Mouse (Mus musculus): Measurements from ENCODE around the gene Ltb. TPM values are rescaled to one million over a fixed set of nuclear protein-coding genes. Genes with fewer than 3 reads are reported as not detected.

Ltb gene
- polyA plus RNA-seq (2012; rRNA removed): 20.1 and 22.9 TPM in 2 replicates

DNA sequence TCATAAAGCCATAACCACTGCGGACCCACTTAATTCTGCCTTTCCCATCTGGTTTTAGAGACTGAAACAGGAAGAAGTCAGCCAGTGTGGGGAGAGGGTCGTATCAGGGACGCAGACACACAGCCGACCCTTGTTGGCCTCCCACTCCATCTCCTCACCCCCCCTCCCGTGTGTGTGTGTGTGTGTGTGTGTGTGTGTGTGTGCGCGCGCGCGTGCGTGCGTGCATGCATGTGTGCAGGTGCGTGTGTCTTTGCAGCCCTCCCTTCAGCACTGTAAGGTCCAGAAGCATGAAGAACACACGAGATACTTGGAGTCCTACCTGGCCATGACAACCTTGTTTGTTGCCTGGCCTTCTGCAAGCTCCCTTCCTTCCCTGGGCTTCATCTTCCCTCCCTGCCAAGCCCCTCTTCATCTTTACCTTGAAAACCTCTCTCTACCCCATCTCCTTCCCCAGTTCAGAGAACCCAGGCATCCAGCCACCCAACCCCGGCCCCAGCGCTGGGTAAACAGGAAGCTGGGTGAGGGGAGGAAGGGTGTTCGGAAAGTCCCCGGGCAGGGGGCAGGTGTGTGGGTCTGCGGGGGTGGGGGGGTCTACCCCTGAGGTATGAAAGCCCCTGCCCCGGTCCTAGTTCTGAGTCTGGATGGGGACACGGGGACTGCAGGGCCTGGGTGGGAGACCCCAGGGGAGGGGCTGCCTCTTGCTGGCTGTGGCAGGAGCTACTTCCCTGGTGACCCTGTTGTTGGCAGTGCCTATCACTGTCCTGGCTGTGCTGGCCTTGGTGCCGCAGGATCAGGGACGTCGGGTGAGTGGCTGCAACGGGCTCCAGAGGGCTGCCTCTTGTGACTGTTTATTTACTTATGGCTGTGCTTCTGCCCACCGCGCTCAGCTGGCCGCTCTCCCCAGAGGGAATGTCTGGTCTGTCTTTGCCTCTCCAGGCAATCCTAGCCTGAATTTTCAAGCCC, at the start of gene Ltb:
Gene Ltb, plus strand, starts transcription at position 559 of the 963 bp plus-strand sequence.

DNA sequence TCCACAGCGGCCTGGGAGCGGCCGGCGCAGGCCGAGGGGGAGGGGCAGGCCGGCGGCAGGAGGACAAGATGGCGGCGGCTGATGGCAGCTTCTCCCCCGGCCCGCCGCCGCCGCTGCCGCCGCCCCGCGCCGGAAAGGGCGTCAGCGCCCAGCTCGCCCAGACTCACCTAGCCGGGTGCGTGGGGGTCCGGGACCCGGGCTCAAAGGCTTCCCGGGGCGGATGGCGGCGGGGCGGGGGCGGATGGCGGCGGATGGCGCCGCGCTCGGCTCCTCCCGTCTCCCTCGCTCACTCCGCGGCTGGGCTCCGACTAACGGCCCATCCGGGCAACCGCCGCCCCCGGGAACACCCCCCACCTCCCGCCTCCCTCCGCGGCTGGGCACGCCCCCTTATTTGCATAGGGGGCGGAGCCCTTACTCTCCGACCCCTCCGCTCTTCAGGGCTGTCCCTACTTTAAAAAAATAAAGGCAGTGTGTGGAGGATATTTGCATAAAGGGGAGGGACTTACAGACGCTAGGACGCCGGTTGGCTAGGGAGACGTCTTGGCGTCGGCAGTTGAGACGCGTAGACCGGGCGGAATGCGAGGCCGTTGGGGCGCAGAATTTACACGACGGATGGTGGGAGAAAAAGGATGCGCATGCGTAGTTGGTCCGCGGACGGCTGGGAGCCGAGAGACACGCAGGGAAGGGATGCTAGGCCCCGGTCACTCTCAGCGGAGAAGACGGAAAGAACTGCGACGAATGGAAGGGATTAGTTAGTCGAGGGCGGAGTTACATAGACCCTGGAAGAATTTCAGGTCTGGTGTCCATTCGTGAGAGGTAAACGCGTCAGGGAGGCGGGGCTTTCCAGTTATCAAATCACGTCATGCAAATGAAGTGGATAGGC, 29.4 kb upstream of the Ltb start, which contains the start of gene Prrc2a:
Gene Prrc2a, minus strand, starts transcription at position 330 of the 883 bp plus-strand sequence.

DNA sequence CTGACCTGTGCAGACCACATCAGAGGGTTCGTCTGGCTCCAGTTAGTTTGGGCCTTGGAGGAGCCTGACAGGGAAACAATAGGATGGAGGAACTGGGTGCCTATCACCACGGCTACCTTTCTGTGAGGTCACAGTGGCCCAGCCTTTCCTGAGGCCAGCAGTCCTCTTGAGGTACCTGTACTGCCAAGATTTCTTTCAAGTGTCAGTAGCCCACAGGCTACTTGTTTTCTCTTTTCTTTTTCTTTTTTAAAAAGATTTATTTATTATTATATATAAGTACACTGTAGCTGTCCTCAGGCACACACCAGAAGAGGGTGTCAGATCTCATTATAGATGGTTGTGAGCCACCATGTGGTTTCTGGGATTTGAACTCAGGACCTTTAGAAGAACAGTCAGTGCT, 18.3 kb upstream of the Ltb start, which contains the start of gene Aif1:
Gene Aif1, minus strand, starts transcription at position 101 of the 400 bp plus-strand sequence.

DNA sequence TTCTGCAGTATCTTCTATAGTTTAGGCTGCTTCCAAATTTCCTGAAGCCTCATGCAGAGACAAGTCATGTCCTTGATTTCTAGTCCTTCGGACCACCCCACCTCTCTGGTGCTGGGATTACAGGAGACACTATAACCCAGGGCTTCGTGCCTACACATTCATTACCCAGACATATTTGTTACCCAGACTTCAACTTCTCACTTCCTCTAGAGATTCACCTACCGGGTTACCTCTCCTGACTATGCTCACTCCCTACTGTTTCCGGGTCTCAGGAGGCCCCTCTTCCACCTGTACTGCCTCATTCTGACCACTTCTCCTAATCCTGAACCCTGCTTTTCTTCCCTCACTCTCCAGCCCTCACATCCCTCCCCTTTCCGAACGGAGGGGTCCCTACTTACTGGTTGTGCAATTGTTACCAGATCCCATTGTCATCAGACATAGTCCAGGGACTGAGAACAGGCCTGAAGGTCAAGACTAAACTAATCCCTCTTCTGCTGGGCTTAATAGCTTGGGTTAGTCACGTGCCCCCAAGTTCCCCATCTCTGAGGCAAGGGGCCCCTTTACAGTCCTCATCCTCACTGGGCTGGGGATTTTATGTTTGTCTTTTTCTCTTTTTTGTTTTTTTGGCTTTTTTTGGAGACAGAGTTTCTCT, 6.2 kb upstream of the Ltb start, which contains the start of gene Lst1:
Gene Lst1, minus strand, starts transcription at position 481 of the 652 bp plus-strand sequence.

DNA sequence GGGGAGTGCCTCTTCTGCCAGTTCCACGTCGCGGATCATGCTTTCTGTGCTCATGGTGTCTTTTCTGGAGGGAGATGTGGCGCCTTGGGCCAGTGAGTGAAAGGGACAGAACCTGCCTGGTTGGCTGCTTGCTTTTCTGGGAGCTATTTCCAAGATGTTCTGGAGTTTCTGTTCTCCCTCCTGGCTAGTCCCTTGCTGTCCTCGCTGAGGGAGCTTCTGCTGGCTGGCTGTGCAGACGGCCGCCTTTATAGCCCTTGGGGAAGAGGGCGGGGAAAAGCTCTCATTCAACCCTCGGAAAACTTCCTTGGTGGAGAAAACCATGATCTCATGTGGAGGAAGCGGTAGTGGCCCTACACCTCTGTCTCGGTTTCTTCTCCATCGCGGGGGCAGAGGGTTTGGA, 7.5 kb downstream of the Ltb start, which contains the start of gene Tnf:
Gene Tnf, minus strand, starts transcription at position 221 of the 400 bp plus-strand sequence.

DNA sequence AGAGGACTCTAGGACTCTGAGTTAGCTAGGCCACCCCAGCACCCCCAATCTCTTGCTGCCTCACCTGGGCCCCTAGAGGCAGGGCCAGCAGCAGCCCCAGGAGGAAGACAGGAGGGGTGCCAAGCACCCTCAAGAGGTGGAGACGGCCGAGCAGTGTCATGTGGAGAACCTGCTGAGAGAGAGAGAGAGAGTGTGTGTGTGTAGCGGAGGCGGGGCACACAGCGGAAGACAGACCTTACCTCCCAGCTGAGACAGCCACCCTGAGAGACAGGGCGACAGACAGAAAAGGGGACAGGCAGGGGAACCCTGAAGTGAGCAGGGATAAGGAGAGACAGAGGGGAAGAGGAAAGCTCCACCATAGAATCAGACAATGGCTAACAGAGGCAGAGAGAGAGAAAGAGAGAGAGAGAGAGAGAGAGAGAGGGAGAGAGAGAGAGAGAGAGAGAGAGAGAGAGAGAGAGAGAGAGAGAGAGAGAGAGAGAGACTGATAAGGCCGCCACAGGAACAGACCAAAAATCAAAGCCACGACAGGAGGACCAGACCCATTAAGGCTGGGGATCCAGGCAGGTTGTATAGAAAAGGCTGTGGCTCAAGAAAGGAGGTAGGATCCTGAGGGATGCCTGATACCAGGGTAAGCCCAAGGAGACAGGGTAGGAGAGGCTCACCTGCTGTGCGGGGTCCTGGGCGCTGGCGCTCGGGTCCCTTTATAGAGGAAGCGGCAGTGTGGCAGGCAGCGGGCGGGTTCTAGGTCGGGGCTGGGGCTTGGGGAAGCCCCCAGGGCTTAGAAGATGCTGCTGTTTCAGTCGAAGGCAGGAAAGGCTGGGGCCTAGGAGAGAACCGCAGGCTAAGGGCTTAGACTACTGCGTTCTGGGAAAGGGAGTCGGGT, 10.5 kb downstream of the Ltb start, which contains the start of gene Lta:
Gene Lta, minus strand, starts transcription at position 858 of the 886 bp plus-strand sequence.

DNA sequence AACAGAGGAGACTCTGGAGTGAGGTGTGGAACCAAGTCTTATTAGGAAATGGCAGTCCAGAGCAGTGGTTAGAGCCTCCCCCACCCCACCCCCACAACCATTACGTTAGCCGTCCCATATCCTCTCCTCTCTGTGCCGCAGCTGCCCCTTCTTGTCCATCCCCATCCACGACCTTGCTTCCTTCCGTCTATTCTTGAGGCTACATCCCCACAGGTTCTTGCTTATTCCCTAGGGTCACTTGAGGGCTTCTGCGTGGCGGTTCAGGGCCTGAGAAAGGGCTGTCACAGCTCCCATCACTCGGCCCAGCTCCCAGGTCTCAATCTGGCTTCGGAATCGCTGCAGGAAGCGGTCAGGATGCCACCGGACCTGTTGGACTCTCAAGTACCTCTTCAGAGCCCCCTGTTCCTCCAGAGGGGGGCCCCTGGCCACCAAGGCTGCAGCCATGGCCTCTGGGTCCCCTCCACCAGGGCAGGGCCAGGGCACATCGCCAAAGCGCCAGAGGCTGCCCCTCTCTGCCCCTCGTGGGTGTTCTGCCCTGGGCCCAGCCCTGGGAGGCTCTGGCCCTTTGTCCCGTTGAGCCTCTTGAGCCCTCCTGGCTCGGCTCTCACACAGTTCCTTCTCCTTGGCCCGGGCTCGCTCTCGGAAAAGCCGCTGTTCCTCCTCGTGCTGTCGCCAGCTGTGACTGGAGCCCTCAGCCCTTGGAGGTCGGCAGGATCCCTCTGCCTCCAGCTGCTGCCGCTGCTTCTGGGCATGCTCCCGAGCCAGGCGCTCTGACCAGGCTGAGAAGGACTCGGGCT, 26.1 kb downstream of the Ltb start, which contains the start of gene Gm16181:
Gene Gm16181, plus strand, starts transcription at position 679 of the 797 bp plus-strand sequence.

DNA sequence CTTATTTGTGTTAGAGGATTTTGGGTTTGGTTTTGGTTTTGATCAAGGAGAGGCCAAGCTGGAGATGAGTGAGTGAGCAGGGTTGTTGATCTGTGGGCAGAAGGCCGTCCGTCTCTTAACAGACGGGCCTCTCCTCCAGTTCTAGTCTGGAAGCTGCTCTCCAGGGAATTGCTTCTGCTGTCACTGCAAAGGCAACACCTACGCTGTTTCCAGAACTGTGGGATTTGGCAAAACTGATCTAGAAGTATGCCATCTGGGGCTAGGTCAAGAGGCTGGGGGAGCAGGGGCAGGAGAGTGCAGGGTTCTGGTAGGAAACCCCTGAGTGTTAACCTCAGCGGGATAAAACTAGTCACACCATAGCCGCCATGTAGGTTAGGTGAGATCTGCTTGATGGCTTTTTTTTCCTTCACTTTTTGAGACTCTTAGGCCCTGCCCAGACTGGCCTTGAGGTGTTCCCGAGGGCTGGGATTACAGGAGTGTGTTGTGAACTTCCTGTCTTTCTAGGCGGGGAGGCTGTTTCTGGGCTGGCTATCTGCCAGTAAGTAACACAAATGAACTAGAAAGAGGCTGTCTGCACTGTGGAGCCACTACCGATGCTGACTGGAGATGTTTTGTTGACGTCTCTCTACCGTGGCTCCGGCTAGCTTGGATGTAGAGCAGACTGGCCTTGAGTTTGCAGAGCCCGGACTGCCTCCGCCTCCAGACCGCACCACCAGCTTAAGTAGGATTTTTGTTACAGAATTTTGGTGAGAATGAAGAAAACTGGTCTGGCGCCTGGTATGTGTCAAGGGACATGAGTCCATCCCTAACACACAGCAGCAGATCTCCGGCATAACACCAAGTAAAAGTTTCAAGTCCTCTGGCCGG, 39.1 kb downstream of the Ltb start, which contains the start of gene Atp6v1g2:
Gene Atp6v1g2, plus strand, starts transcription at position 547 of the 867 bp plus-strand sequence.

DNA sequence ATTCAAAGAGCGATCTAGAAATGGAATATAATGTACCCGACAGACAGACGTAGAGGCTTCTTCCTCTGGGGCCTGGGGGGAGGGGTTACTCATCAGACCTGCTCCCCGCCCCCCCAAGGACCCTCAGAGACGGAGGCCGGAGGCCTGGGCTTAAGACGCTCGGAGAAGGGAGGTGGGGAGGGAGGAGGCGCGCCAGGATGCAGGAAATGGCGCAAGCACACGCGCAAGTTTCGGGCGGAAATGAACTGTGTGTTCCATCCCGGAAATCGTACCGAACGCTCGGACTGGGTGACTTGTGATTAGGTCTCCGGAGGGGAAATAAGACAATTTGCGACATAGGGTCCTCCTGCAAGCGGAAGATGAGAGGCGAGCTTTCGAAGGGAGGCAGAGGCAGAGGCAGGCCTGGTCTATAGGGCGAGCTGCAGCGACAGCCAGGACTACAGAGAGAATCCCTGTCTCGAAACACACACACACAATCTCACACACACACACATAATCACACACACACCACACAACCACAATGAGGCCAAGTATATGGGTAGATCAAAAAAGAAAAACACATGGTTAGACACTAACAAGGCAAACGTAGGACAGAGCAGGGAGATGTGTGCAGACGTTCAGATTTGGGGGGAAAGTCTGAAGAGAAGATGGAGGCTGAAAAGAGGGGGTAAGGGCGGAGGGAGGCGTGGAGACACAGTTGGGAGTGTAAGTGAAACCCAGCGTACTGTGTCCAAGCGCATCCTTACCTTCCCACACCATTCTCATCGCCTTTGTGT, 41.6 kb downstream of the Ltb start, which contains the start of gene Nfkbil1:
Gene Nfkbil1, minus strand, starts transcription at position 179 of the 776 bp plus-strand sequence.

DNA sequence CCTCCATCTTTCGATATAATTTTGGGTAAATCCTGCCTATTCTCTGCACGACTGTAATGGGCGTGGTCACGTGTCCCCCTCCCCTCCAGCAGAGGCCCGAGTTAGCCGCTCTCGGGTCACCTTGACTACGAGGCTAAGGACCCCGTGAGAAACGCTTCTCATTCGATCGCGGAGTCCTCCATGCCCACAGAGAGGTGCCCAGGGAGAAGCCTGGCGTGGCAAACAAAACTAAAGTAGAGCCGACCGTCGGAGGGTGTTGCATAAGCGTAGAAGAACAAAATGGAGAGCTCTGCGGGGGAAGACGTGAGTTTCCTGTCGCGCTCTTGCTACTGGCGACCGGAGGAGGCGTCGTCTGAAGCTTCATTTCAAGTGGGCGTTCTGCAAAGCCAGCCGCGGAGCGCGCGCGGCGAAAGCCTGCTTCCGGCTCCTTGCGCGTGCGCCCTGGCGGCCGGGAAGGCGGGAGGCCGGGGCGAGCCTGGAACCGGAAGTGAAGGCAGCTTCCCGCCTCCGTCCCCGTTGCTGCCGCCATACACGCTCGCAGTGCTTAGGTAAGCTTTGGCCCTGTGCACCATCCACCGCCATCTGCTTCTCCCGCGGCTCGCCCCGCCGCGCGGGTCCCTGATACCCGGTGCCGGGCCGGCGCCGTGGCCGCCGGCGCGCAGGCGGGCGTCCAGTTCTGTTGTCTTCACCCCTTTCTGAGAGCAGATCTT, 47.2 kb downstream of the Ltb start, which contains the start of gene Ddx39b:
Gene Ddx39b, plus strand, starts transcription at position 442 of the 710 bp plus-strand sequence.

Other genes starting within 250 kb of the Ltb start
- 77.4 and 78.5 TPM in 2 replicates for gene Hspa1b, start 235.2 kb upstream of the Ltb start, polyA plus RNA-seq (2012; rRNA removed)
- not detected in 2 replicates for gene Gm20481, start 224.5 kb upstream of the Ltb start, polyA plus RNA-seq (2012; rRNA removed)
- 40.8 and 41.4 TPM in 2 replicates for gene Hspa1a, start 222.3 kb upstream of the Ltb start, polyA plus RNA-seq (2012; rRNA removed)
- 0.30 and 0.82 TPM in 2 replicates for gene Hspa1l, start 221.7 kb upstream of the Ltb start, polyA plus RNA-seq (2012; rRNA removed)
- 57.6 and 64.6 TPM in 2 replicates for gene Lsm2, start 212.6 kb upstream of the Ltb start, polyA plus RNA-seq (2012; rRNA removed)
- gene Vars, start 193.5 kb upstream of the Ltb start, polyA plus RNA-seq (2012; rRNA removed): 196 and 213 TPM in 2 replicates
- 0.73 and 0.83 TPM in 2 replicates for gene Vwa7, start 177.9 kb upstream of the Ltb start, polyA plus RNA-seq (2012; rRNA removed)
- gene Sapcd1, start 166.4 kb upstream of the Ltb start, polyA plus RNA-seq (2012; rRNA removed): 1.0 and 2.3 TPM in 2 replicates
- gene Msh5, start 147.7 kb upstream of the Ltb start, polyA plus RNA-seq (2012; rRNA removed): 4.0 and 6.0 TPM in 2 replicates
- 209 and 215 TPM in 2 replicates for gene Clic1, start 144.5 kb upstream of the Ltb start, polyA plus RNA-seq (2012; rRNA removed)
- 32.5 and 33.0 TPM in 2 replicates for gene Ddah2, start 135.4 kb upstream of the Ltb start, polyA plus RNA-seq (2012; rRNA removed)
- 5.6 and 10.4 TPM in 2 replicates for gene Ly6g6c, start 129.1 kb upstream of the Ltb start, polyA plus RNA-seq (2012; rRNA removed)
- gene Mpig6b, start 128.3 kb upstream of the Ltb start, polyA plus RNA-seq (2012; rRNA removed): 0.82 and 1.0 TPM in 2 replicates
- 77.8 and 86.1 TPM in 2 replicates for gene Ly6g6e, start 117.5 kb upstream of the Ltb start, polyA plus RNA-seq (2012; rRNA removed)
- gene Ly6g6d, start 116.4 kb upstream of the Ltb start, polyA plus RNA-seq (2012; rRNA removed): 19.4 and 23.3 TPM in 2 replicates
- 2.1 and 2.8 TPM in 2 replicates for gene Ly6g6f, start 108.8 kb upstream of the Ltb start, polyA plus RNA-seq (2012; rRNA removed)
- gene Abhd16a, start 105.2 kb upstream of the Ltb start, polyA plus RNA-seq (2012; rRNA removed): 238 and 254 TPM in 2 replicates
- gene Ly6g5c, start 86.2 kb upstream of the Ltb start, polyA plus RNA-seq (2012; rRNA removed): not detected in 2 replicates
- 0.72 and 0.86 TPM in 2 replicates for gene Ly6g5b, start 79.0 kb upstream of the Ltb start, polyA plus RNA-seq (2012; rRNA removed)
- 23.3 and 25.0 TPM in 2 replicates for gene Gpank1, start 73.0 kb upstream of the Ltb start, polyA plus RNA-seq (2012; rRNA removed)
- 262 and 295 TPM in 2 replicates for gene Csnk2b, start 72.4 kb upstream of the Ltb start, polyA plus RNA-seq (2012; rRNA removed)
- 16.7 and 18.2 TPM in 2 replicates for gene D17H6S53E, start 68.1 kb upstream of the Ltb start, polyA plus RNA-seq (2012; rRNA removed)
- gene Apom, start 62.4 kb upstream of the Ltb start, polyA plus RNA-seq (2012; rRNA removed): 0.12 and 0.19 TPM in 2 replicates
- 221 and 228 TPM in 2 replicates for gene Bag6, start 59.3 kb upstream of the Ltb start, polyA plus RNA-seq (2012; rRNA removed)
- 341 and 379 TPM in 2 replicates for gene Prrc2a, start 29.5 kb upstream of the Ltb start, polyA plus RNA-seq (2012; rRNA removed)
- 1.6 and 2.5 TPM in 2 replicates for gene Aif1, start 18.4 kb upstream of the Ltb start, polyA plus RNA-seq (2012; rRNA removed)
- 8.1 and 10.4 TPM in 2 replicates for gene Lst1, start 6.0 kb upstream of the Ltb start, polyA plus RNA-seq (2012; rRNA removed)
- gene Tnf, start 7.6 kb downstream of the Ltb start, polyA plus RNA-seq (2012; rRNA removed): 1.3 TPM in 2 replicates
- 1.4 and 1.8 TPM in 2 replicates for gene Lta, start 10.9 kb downstream of the Ltb start, polyA plus RNA-seq (2012; rRNA removed)
- not detected in 2 replicates for gene Gm16181, start 26.4 kb downstream of the Ltb start, polyA plus RNA-seq (2012; rRNA removed)
- gene Atp6v1g2, start 39.2 kb downstream of the Ltb start, polyA plus RNA-seq (2012; rRNA removed): 4.6 and 5.1 TPM in 2 replicates
- 28.9 and 34.5 TPM in 2 replicates for gene Nfkbil1, start 41.4 kb downstream of the Ltb start, polyA plus RNA-seq (2012; rRNA removed)
- 211 and 238 TPM in 2 replicates for gene Ddx39b, start 47.3 kb downstream of the Ltb start, polyA plus RNA-seq (2012; rRNA removed)
- 837 and 1,001 TPM in 2 replicates for gene H2-D1, start 68.3 kb downstream of the Ltb start, polyA plus RNA-seq (2012; rRNA removed)
- gene H2-Q1, start 126.0 kb downstream of the Ltb start, polyA plus RNA-seq (2012; rRNA removed): 5.1 and 9.8 TPM in 2 replicates
- gene H2-Q2, start 147.8 kb downstream of the Ltb start, polyA plus RNA-seq (2012; rRNA removed): 95.5 and 141 TPM in 2 replicates
- 71.8 and 75.3 TPM in 2 replicates for gene H2-Q4, start 185.2 kb downstream of the Ltb start, polyA plus RNA-seq (2012; rRNA removed)
- gene H2-Q6, start 230.4 kb downstream of the Ltb start, polyA plus RNA-seq (2012; rRNA removed): 18.5 and 18.8 TPM in 2 replicates
- 50.6 and 57.2 TPM in 2 replicates for gene H2-Q7, start 244.7 kb downstream of the Ltb start, polyA plus RNA-seq (2012; rRNA removed)